Mouse (Mus musculus): ENCODE data around the gene Tor1aip1.
A peak's percentile ranks its signal among the peaks of the same experiment; 100 is the strongest.

The Tor1aip1 gene

DNA sequence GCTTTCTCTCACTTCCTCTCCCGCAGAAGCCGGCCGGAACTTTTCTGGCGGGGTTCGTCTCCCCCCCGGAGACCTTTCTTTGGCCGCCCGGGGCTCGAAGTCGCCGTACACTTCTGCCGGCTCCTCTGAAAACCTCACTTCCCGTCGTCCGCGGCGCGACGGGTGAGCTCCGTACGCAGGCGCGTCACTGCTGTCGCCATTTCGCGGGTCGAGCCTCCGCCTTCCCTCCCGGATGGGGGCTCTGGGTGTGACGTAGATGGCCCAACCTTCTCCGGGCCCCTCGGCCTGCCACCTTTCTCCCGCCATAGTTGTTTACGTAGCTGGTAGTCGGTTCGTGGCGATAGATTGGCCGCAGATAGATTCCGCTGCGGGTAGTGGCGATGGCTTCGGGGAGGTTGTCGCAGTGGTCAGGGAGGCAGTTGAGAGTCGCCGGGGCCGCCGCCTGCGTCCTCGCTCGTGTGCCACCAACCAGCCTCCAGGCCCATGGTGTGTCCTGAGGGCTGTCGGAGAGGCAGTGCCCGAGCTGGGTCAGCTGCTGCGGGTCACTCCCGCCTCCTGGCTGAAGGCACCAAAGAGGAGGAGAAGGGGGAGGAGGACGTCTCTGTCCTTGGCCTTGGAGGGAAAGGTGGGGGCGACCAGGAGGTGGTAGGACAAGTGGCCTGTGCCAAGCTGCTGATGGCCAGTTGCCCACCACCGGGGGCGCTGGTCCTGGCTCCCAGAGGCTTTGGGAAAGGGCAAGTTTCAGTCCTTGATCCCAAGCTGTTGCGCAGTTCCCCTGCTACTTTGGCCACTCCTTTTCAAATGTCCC lies at the start of gene Tor1aip1:
TSS of gene Tor1aip1 (minus strand) at position 551 of the 808 bp plus-strand sequence.
- DNase-seq (ENCODE audit: low read depth, low spot score): peak; percentile 98

DNA sequence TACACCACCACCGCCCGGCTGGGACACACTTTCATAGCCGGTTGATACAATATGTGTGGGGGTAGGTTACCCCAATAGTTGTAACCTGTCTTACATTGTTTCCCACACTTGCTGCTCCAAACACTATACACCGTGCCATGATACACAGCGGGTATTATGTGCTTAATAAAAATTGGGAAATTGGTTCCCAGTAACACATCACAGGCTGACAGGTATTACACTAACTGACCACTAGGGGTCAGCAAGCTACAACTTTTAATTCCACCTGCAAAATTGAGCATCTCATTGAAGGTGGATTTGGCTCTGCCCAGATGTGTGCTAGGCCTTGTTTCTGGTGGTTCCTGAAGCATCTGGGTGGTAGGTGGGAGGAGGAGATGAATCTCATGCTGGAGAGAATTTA lies 49.5 kb upstream of the Tor1aip1 start:
- peak; percentile 81 for DNase-seq (ENCODE audit: low read depth, low spot score)

DNA sequence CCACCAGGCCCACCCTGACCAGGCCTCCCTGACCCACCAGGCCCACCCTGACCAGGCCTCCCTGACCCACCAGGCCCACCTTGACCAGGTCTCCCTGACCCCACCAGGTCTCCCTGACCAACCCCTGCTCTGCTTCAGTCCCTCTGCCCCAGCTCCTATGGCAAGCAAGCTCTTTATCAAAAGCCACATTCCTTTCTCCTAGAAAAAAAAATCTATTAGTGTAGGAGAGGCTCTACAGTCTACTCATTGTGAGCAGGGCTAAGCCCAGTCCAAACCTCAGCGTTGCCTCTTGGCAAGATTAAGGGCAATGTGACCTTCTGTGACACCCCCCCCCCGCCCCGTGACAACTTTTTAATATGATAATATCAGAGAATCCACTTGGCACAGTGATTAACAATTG lies 48.3 kb upstream of the Tor1aip1 start:
- DNase-seq (ENCODE audit: low read depth, low spot score): no peak

DNA sequence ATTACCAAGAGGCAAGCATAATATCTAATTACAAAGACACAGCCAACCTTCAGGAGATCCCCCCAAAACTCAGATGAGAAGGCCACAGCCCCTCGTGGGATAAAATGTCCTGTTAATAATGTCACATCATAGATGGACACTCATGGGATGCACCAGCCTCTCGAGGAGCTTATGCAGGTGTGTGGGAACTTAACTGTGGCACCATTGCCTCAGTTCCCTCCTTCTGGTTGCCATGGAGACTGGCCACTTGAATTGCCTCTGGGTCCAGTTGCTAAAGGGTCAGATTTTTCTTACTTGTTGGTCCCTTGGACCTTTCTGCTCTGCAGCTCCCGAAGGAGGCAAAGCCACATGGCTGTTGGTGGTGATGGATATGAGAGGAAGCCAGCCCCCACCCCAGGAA lies 41.4 kb upstream of the Tor1aip1 start:
- DNase-seq (ENCODE audit: low read depth, low spot score): no peak

DNA sequence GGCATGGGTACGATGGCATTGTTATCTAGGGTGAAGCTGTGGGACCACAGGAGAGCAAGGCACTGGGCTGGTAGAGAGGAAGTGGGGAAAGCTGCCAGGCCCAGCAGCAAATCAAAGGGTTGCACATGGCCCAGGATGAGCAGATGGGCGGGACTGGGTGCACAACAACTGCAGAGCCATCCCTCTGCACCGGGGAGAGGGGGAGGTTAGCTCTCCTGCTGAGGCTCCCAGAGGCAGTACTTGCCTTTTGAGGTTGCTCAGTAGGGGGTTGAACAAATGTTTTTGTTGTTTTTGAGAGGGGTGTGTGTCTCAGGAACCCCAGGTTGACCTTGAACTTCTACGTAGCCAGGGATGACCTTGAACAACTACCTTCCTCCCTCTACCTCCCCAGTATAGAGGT lies 40.2 kb upstream of the Tor1aip1 start:
- no peak for DNase-seq (ENCODE audit: low read depth, low spot score)

DNA sequence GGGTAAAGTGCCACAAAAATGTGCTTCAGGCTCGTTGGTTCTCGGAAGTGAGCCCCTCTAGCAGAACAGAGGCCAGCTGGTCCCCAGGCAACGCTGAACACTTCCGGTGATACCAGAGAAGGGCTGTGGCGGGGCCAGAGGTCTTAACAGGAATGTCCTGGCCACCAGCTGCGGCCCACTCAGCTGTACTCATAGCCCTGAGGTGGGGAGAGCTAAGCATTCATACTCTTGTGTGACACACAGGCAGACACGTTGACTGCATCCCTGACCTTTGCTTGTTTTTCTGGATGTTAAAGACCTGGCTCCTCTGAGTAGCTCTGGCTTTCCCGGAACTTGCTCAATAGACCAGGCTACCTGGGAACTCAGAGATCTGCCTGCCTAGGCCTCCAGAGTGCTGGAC lies 38.3 kb upstream of the Tor1aip1 start:
- no peak for DNase-seq (ENCODE audit: low read depth, low spot score)

DNA sequence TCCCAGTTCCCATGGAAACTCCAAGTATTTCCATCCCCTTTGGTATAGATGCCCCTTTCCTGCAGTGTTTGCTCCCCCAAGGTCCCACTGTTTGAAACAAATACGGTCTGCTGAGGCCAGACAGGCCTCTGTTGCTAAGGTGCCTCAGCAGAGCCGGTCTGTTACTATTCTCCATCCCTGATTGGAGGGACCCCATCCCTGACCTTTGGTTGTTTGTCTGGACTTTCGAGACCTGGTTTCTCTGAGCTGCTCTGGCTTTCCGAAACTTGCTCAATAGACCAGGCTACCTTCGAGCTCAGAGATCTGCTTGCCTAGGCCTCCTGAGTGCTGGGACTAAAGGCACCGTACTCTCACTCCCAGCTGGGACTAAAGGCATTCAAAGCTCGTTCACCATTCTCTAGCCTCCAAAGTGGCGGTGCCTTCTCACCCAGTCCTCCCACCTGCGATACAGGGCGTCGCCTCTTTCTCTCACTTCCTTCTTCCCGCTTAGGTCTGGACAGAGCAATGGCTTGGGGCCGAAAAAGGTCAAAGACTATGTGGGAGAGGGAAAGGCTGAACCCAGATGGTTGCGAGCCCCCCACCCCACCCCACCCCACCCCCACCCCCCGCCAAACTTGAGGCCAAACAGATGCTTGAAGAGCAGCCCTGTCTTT lies 37.0 kb upstream of the Tor1aip1 start:
- no peak for DNase-seq (ENCODE audit: low read depth, low spot score)

DNA sequence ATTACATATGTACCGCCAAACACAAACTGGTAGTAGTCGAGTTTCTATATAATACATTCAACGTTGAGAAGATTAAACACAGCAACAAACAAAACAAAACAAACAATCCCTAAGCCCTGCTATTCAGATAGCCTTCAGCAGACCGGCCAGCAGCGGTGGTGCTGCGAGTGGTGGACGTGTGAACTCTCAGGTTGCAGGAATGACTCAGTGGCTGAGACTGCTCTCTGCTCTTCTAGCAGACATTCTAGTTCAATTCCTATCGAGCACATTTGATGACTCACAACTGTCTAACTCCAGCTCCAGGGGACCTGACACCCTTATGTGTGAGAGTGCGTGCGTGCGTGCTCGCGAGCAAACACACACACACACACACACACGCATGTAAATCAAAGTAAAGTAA lies 33.8 kb upstream of the Tor1aip1 start:
- peak; percentile 62 for DNase-seq (ENCODE audit: low read depth, low spot score)

DNA sequence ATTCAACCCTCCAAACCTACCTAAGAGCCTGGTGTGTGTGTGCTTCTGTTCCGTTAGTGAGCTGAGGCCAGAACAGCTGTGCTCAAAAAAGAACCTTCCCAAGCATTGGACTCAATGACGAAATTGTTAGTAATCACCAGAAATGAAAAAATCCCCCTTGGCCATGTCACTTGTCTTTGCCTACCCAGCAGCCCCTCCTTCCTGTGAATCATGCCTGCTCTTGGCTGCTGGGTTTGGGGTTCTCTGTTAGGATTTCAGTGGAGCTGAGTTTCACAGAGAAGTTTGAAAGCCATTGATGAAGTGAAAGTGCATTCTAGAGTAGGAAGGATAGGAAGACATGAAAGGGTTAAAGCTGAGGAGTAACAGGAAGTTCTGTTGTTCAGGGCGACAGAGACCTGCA lies 29.9 kb upstream of the Tor1aip1 start:
- DNase-seq (ENCODE audit: low read depth, low spot score): no peak

DNA sequence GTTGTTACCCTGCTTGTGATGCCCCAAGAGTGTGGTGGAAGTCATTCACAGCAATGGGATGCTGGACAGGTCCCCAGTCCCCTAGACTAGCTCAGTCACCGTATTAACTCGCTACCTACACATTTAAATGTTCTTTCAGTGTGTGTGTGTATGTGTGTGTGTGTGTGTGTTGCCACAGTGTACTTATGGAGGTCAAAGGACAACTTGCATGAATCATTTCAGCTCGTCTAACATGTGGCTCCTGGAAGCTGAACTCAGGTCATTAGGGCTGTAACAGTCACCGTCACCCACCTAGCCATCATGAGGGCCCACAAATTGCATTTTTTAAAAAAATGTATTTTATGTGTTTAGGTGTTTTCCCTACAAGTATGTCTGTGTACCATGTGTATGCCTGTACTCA lies 25.9 kb upstream of the Tor1aip1 start:
- DNase-seq (ENCODE audit: low read depth, low spot score): no peak

DNA sequence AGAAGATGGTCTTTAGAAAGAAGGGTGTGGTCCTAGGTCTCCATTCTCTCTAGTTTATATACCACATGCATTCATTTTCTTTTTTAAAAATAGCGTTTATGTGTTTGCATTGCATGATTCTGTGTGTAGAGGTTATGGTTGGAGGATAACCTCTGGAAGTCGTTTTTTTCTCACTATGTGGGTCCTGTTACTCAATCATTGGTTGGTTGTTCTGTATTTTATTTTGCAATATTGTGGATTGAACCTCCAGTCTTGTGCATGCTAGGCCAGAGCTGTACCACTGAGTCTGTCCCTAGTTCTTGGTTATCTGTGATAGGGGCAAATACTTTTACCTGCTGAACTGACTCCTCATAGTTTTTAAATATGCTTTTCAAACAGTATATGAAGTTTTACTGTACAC lies 21.9 kb upstream of the Tor1aip1 start:
- no peak for DNase-seq (ENCODE audit: low read depth, low spot score)

DNA sequence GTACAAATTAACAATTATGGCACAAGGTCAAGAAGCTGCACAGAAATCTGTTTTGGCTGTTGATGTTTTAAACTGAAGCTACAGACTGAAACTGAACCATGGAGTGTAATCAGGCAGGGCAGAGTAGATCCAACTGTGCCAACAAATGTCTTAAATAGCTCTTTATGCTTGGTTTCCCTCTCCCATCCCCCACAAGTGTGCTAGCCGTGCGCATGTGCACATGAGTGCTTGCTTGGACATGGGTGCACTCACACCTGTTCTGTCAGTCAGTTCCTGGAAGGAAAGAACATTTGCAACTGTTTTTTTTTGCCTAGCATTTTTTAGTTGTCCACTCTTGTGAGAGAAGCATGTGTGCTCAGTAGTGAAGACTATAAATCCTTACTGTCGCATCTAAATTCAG lies 10.4 kb upstream of the Tor1aip1 start:
- DNase-seq (ENCODE audit: low read depth, low spot score): no peak

DNA sequence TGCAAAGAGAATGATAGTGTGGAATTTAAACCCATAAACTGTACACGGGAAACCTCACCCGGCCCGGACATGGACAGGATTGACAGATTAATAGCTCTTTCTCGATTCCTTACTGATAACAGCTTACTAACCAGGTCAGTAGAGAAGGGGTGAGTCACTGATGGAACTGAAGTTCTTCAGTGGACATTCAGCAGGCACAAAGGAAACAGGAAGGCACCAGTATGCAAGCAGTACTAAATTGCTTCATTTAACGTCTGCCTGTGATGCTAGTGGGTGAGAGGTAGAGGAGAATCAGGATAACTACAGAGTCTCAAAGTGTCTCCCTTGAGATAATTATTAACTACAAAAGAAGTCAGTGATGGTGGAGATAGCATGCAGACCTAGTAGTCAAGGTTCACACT lies 7.9 kb upstream of the Tor1aip1 start:
- DNase-seq (ENCODE audit: low read depth, low spot score): no peak

DNA sequence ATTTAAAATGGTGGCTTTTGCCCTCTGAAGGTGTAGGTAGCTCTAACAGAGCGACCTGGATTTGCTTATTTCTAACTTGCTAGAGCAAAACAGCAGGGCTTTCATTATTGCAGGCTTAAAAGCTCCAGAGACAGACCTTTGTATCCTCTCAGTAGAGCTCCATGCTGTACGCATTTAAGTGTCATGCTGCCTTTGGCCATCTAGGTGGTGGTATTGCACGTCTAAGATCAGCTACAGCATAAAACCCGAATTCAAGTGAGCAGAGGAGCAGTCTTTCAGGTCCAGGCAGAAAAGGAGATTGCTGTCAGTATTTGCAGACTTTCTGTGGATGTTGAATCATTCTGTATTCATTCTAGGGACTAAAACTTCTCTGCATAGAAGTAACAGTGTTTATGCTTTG lies 6.7 kb upstream of the Tor1aip1 start:
- peak; percentile 82 for DNase-seq (ENCODE audit: low read depth, low spot score)

DNA sequence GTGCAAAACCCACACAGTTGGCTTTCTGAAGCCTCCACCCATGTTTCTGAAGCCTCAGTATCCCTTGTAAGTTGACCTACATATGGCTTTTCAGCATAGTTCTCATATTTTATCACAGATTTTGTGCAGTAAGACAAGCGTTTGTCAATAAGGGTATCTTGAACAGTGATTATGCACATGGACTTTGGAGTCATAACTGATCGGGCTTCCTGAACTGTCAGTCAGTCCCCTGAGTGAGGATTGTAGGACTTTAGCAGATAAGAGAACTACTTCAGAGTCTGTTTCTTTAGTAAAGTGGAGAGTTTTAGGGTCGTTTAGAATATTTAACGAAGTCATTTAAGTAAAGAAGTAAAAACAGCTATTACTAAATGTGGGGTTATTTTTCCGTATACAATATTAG lies 6.2 kb upstream of the Tor1aip1 start:
- no peak for DNase-seq (ENCODE audit: low read depth, low spot score)

DNA sequence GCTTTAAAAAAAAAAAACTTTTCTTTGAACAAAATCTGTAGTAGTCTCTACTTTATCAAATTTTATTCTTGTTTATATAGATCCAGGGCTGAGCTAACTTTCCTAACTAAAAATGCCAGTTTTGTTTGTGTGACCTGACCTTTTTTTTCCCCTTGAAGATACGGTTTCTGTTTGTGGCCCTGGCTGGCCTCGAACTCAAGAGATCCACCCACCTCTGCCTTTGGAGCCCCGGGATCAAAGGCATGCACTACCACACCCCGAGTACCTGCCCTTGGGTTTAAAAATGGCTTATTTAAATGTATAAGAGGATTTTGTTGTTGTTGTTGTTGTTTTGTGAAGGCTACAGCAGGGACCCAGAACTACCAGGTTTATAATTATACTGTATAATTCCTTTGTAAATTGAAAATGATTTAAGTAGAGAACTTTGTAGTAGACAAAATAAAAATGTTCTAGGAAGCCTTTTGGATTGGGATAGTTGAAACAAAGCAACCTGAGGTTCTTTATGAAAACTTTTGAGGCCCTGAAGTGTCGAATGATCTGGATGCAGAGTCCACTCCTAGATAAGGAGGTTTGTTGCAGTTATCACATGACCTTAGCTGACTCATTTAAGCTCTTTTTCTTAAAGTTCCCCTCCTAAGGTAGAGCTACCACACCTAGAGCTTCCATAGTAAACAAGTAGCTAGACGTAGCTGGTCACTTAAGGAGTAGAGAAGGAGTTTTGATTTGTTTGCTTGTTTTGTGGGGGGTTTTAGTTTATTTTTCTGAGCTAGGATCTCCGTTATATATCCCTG lies 5.4 kb upstream of the Tor1aip1 start:
- peak; percentile 44 for DNase-seq (ENCODE audit: low read depth, low spot score)

DNA sequence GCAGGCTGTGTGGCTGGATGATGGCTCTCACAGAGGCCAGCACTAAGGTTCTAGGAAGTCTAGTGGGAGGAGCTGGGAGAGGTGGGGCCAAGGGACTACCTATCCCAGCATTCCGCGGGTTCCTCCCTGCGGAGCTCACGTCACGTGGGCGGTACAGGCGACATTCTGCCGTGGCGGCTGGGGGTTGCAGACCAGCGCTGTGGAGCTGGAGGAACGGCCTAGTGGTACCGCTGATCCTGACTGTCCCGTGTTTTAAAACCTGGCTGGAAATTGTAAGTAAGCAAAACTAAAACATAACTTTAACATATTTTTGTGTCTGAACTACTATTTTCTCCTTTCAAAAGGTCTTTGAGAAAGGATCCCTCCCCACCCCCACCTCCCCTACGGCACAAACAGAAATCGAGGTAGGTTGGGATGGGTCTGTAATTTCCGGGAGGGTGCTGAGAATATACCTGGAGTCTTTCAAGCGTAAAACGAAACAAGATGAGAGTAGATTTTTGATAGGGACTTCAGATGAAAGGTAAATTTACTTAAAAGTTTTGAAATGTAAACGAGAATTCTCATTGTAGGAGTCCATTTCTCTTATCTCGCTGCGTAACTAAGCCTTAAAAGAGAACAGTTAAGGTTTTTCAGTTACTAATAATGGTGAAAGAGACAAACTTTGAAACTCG lies 4.6 kb upstream of the Tor1aip1 start:
- peak; percentile 99 for DNase-seq (ENCODE audit: low read depth, low spot score)

DNA sequence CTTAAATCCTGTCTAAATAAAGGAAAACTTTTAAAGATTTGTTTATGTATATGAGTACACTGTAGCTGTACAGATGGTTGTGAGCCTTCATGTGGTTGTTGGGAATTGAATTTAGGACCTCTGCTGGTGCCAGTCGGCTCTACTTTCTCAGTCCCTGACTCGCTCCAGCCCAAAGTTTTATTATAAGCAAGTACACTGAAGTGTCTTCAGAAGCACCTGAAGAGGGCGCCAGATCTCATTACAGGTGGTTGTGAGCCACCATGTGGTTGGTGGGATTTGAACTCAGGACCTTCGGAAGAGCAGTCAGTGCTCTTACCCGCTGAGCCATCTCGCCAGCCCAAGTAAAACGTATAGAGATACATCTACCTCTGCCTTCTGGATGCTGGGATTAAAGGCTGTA lies 3.7 kb upstream of the Tor1aip1 start:
- peak; percentile 54 for DNase-seq (ENCODE audit: low read depth, low spot score)

DNA sequence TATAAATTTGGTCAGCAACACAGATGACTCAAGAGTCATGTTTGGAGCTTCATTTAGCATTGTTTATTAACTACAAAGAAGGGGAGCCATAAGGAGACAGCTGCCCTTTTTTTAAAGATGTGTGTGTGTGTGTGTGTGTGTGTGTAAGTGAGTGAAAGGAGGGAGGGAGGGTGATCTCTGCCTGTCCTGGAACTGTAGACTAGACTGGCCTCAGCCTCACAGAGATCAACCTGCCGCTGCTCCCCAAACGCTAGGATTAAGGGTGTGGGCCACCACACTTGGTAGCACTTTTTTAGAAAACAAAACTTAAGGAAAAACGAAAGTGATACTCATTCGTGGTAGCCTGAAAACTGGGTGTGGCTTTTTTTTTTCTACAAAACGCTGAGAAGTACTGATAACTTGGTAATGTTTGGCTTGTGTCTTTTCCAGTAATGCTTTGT lies 884 bp upstream of the Tor1aip1 start:
- peak; percentile 66 for DNase-seq (ENCODE audit: low read depth, low spot score)

DNA sequence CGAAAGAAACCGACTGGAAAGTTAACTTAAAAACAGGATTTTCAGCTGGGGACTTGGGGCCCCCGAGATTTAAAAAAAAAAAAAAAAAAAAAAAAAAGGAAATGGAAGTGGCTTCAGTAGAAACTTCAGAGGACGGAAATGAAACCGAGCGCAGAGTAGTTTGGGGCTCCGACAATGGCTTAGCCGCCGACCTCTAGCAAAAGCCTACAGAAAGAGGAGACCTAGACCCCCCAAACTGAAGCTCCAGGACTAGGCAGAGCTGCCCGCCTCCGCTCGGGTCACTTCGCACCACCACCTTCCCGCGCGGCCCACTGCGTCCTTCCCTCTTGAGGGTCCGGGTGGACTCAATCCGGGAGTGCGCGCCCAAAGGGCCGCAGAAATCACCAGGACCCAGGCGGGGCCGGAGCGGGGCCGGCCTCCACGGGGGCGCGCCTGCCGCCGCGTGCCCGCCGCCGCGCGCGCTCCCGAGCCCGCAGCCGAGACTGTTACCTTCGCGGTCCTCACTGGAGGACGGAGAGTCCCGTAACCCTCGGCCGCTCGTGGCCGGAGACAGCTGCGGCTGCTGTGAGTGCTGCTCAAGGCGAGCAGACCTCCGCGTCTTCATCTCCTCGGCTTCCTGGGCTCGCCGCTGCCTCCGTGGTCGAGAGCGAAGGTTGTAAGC lies 881 bp downstream of the Tor1aip1 start, which contains the start of gene Tor1aip2:
TSS of gene Tor1aip2 (plus strand) at position 135 of the 661 bp plus-strand sequence.
- peak; percentile 79 for DNase-seq (ENCODE audit: low read depth, low spot score)

DNA sequence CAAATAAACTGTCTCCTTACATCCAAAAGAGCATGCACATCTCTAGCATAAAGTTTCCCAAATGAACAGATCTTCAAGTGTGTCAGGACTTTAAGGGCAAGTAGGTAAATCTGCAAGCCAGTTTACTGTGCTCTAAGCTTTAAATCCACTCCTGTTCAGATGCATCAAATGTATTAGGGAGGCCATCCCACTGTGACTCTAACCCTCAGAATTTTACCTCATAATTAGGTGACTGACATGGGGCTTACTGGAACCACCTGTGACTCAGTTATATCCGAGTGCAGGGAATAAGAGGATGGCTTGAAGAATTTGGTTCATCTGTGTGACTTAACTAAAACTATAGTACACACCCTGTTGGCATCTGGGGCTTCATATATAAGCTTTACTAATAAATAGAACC lies 1.6 kb downstream of the Tor1aip1 start:
- DNase-seq (ENCODE audit: low read depth, low spot score): peak; percentile 25

Data from 3T3-L1 (cell line).